Mouse (Mus musculus) olfactory bulb, adult 2 months (tissue): Measurements from ENCODE around the gene Brinp1. TPM values are rescaled to one million over a fixed set of nuclear protein-coding genes. Genes with fewer than 3 reads are reported as not detected.
A peak's percentile ranks its signal among the peaks of the same experiment; 100 is the strongest.

ENCODE experiments used
- H3K27ac ChIP-seq: fragments of 200-500 bp; 2 replicates; pipeline ENCODE4 v1.5.1; 2012; ENCODE audit warnings: low read depth, low read length; ENCODE audit not compliant: insufficient read depth
- H3K4me1 ChIP-seq: fragments of 200-500 bp; 2 replicates; pipeline ENCODE4 v1.6.1; 2012; ENCODE audit warnings: low read length; ENCODE audit not compliant: control insufficient read depth, insufficient read depth
- H3K4me3 ChIP-seq: fragments of 200-500 bp; 2 replicates; pipeline ENCODE4 v1.5.1; 2012; ENCODE audit warnings: mild to moderate bottlenecking, low read depth, low read length, moderate library complexity; ENCODE audit not compliant: insufficient read depth
- CTCF ChIP-seq: fragments of 200-500 bp; IDR thresholded peaks from 2 replicates; pipeline ENCODE4 v1.5.1; 2012; ENCODE audit warnings: low read depth, mild to moderate bottlenecking, low read length, moderate library complexity; ENCODE audit not compliant: insufficient read depth
- POLR2A ChIP-seq: fragments of 200-500 bp; IDR thresholded peaks from 2 replicates; pipeline ENCODE4 v1.6.1; 2012; ENCODE audit warnings: mild to moderate bottlenecking, low read depth, low read length, moderate library complexity; ENCODE audit not compliant: insufficient read depth
- WGBS: fragments of 180-500 bp; shearing (Covaris S2); methylation state at CpG from one replicate; pipeline ENCODE4 v1.1.7; 2018; 5-methylcytosine and 5-hydroxymethylcytosine counted together
- polyA plus RNA-seq: library from polyadenylated mRNA; stranded (reverse); fragments of >200 nt; gene quantifications from 2 replicates; pipeline ENCODE4 v1.2.4, GENCODE M21; 2012; ENCODE audit warnings: low replicate concordance; ENCODE audit not compliant: missing spikeins, insufficient read depth, insufficient read length

Gene Brinp1
- polyA plus RNA-seq, 1 experiment, result not detected

GRCm38 (mm10) chr4:68922944-68923343, 31.3 kb downstream of the Brinp1 start:
- 75% methylated on average over 1 of the region's 1 CpGs for WGBS
- TF ChIP-seq POLR2A, result no peak
- TF ChIP-seq CTCF, result no peak

GRCm38 (mm10) chr4:68922504-68922903, 31.7 kb downstream of the Brinp1 start:
- TF ChIP-seq CTCF (no peak), POLR2A (no peak)
- Histone ChIP-seq H3K27ac (no peak overlapping the region), H3K4me3 (no peak overlapping the region), H3K4me1 (no peaks in the 10 kb centered on the region)
- 100% methylated on average over 1 of the region's 1 CpGs for WGBS

More at GRCm38 (mm10) chr4:68922944-68923343, 31.3 kb downstream of the Brinp1 start:
- no peak overlapping the region for H3K27ac ChIP-seq
- H3K4me3 ChIP-seq, result no peak overlapping the region
- H3K4me1 ChIP-seq, result no peaks in the 10 kb centered on the region

- 54% methylated on average over 3 of the region's 3 CpGs for whole genome bisulfite sequencing
- H3K4me1 ChIP-seq, result no peaks in the 10 kb centered on the region
- H3K27ac ChIP-seq, result no peak overlapping the region
- H3K4me3 ChIP-seq, result no peak overlapping the region
- TF ChIP-seq CTCF (no peak), POLR2A (no peak)
These were observed 34.1 kb downstream of the Brinp1 start for GRCm38 (mm10) chr4:68920127-68920526.

GRCm38 (mm10) chr4:68910942-68911341, 43.3 kb downstream of the Brinp1 start:
- TF ChIP-seq CTCF (no peak), POLR2A (no peak)
- WGBS, result 26% methylated on average over 3 of the region's 3 CpGs
- Histone ChIP-seq H3K4me1 (peaks cover 4% of the 10 kb centered on the region), H3K4me3 (no peak overlapping the region), H3K27ac (peak overlapping the region; percentile 20; the same call in 1 of the 2 replicates)

- WGBS, result 19% methylated on average over 11 of the region's 11 CpGs
These were observed 47.6 kb downstream of the Brinp1 start for GRCm38 (mm10) chr4:68906417-68907210.

GRCm38 (mm10) chr4:68890526-68890925, 63.7 kb downstream of the Brinp1 start:
- Histone ChIP-seq H3K27ac (no peak overlapping the region), H3K4me3 (no peak overlapping the region), H3K4me1 (no peaks in the 10 kb centered on the region)
- WGBS, result 78% methylated on average over 4 of the region's 4 CpGs
- TF ChIP-seq POLR2A (no peak), CTCF (no peak)

More at GRCm38 (mm10) chr4:68906417-68907210, 47.6 kb downstream of the Brinp1 start:
- TF ChIP-seq CTCF, result no peak
- no peak for TF ChIP-seq POLR2A
- Histone ChIP-seq H3K27ac (peak overlapping the region; percentile 31; the same call in 1 of the 2 replicates), H3K4me1 (peaks cover 7% of the 10 kb centered on the region), H3K4me3 (peak overlapping the region; percentile 17; the same call in 1 of the 2 replicates)

GRCm38 (mm10) chr4:68886276-68886675, 67.9 kb downstream of the Brinp1 start:
- H3K4me1 ChIP-seq, result no peaks in the 10 kb centered on the region
- no peak overlapping the region for H3K27ac ChIP-seq
- 53% methylated on average over 2 of the region's 2 CpGs for WGBS
- TF ChIP-seq CTCF (no peak), POLR2A (no peak)
- H3K4me3 ChIP-seq, result no peak overlapping the region

GRCm38 (mm10) chr4:68872028-68872427, 82.2 kb downstream of the Brinp1 start:
- Histone ChIP-seq H3K4me3 (no peak overlapping the region), H3K4me1 (no peaks in the 10 kb centered on the region)

GRCm38 (mm10) chr4:68865135-68865767, 88.9 kb downstream of the Brinp1 start:
- TF ChIP-seq POLR2A (no peak), CTCF (no peak)
- no peak overlapping the region for H3K27ac ChIP-seq
- 80% methylated on average over 4 of the region's 4 CpGs for WGBS

More at GRCm38 (mm10) chr4:68872028-68872427, 82.2 kb downstream of the Brinp1 start:
- no peak for TF ChIP-seq CTCF
- H3K27ac ChIP-seq, result no peak overlapping the region

More at GRCm38 (mm10) chr4:68865135-68865767, 88.9 kb downstream of the Brinp1 start:
- H3K4me3 ChIP-seq, result no peak overlapping the region
- no peaks in the 10 kb centered on the region for H3K4me1 ChIP-seq
